Comparison of ENCODE assay signal across 8 mouse cellular contexts in genomic region chr3:95740406-95740805, GRCm38 (mm10). TPM values are rescaled to one million over a fixed set of nuclear protein-coding genes. Genes with fewer than 3 reads are reported as not detected.
DNase-seq lines count a peak whose midpoint lies in the region; ATAC-seq lines count a peak whose summit lies in the region.

No protein-coding gene starts in this region.

- H3K27ac ChIP-seq in kidney, embryonic 15.5 days, result peak overlapping the region; percentile 89
- no peak overlapping the region for H3K27ac ChIP-seq in midbrain, embryonic 15.5 days

- peaks cover 80% of the 10 kb centered on the region for H3K4me1 ChIP-seq in kidney, embryonic 15.5 days
- no peaks in the 10 kb centered on the region for H3K4me1 ChIP-seq in midbrain, embryonic 15.5 days

- no peaks in the 10 kb centered on the region for H3K9me3 ChIP-seq in kidney, embryonic 15.5 days (replicated peaks)
- no peaks in the 10 kb centered on the region for H3K9me3 ChIP-seq in midbrain, embryonic 15.5 days

- ATAC-seq in granulocyte monocyte progenitor cell, adult 5-6 weeks (replicated peaks; ENCODE audit: poor library complexity, severe bottlenecking), result peak; percentile 73
- peak; percentile 56 for ATAC-seq in kidney, embryonic 15.5 days (replicated peaks; ENCODE audit: low FRiP score)
- ATAC-seq in midbrain, embryonic 15.5 days (replicated peaks), result no peak

- DNase-seq in layer of hippocampus, adult 9-11 months, result peak; percentile 51
- no peak for DNase-seq in layer of hippocampus, postnatal 10 days (ENCODE audit: low spot score in 2 of 2)
- DNase-seq in lung, postnatal 36 days, result peak; percentile 78
- no peak for DNase-seq in cerebellum, adult 11-12 months
- DNase-seq in frontal cortex, adult 2 months (ENCODE audit: extremely low spot score in 1 of 2, low spot score in 1 of 2), result no peak

- 0 out of 2 replicates have a peak overlapping the region, but pooled peaks have one; percentile 10 for H3K9ac ChIP-seq in kidney, embryonic 15.5 days
- H3K9ac ChIP-seq in midbrain, embryonic 15.5 days, result no peak overlapping the region

- no peaks in the 10 kb centered on the region for H3K27me3 ChIP-seq in kidney, embryonic 15.5 days
- no peaks in the 10 kb centered on the region for H3K27me3 ChIP-seq in midbrain, embryonic 15.5 days (replicated peaks)

- H3K4me2 ChIP-seq in kidney, embryonic 15.5 days, result peak overlapping the region; percentile 28; the same call in 1 of the 2 replicates
- H3K4me2 ChIP-seq in midbrain, embryonic 15.5 days, result no peak overlapping the region

- WGBS in kidney, embryonic 15.5 days, result 43% methylated on average over 8 of the region's 8 CpGs
- 78% methylated on average over 8 of the region's 8 CpGs for WGBS in midbrain, embryonic 15.5 days

- H3K36me3 ChIP-seq in kidney, embryonic 15.5 days, result peaks cover 73% of the 10 kb centered on the region
- H3K36me3 ChIP-seq in midbrain, embryonic 15.5 days (replicated peaks), result peaks cover 40% of the 10 kb centered on the region

- no peak overlapping the region for H3K4me3 ChIP-seq in kidney, embryonic 15.5 days (replicated peaks)
- H3K4me3 ChIP-seq in midbrain, embryonic 15.5 days, result no peak overlapping the region

RNA-seq across cellular contexts. Expression of gene Ecm1, which starts 1.0 kb away (rescaled TPM):
- 10 to 100 TPM in 1 of 2 experiments, 1 to 10 TPM in 1; 9.6 to 11.9 TPM for total RNA-seq in layer of hippocampus, postnatal 10 days (2021)
- total RNA-seq in granulocyte monocyte progenitor cell, adult 5-6 weeks (2014; fragmentation: Nextera tagmentation), result 5.6 and 10.4 TPM in 2 replicates
- total RNA-seq in granulocyte monocyte progenitor cell, adult 5-6 weeks (2017), result 0.30 TPM in 1 of 2 replicates, not detected in the other
- 177 and 231 TPM in 2 replicates for polyA plus RNA-seq in kidney, embryonic 15.5 days (2015; fragmentation: Nextera tagmentation; extraction: Ambion mirVana)
- polyA plus RNA-seq in midbrain, embryonic 15.5 days (2015; fragmentation: Nextera tagmentation; extraction: Ambion mirVana), result 11.3 and 12.3 TPM in 2 replicates
- 19.9 and 23.0 TPM in 2 replicates for polyA plus RNA-seq in frontal cortex, adult 2 months (2012; rRNA removed)

RNA-seq across cellular contexts. Expression of gene Tars2, which starts 19.6 kb away (rescaled TPM):
- 10 to 100 TPM; 38.0 to 39.8 TPM for total RNA-seq in layer of hippocampus, postnatal 10 days (2021)
- total RNA-seq in granulocyte monocyte progenitor cell, adult 5-6 weeks (2014; fragmentation: Nextera tagmentation), result 63.0 and 69.1 TPM in 2 replicates
- total RNA-seq in granulocyte monocyte progenitor cell, adult 5-6 weeks (2017), result 47.6 and 53.2 TPM in 2 replicates
- 47.3 and 58.4 TPM in 2 replicates for polyA plus RNA-seq in kidney, embryonic 15.5 days (2015; fragmentation: Nextera tagmentation; extraction: Ambion mirVana)
- 49.2 and 51.1 TPM in 2 replicates for polyA plus RNA-seq in midbrain, embryonic 15.5 days (2015; fragmentation: Nextera tagmentation; extraction: Ambion mirVana)
- 37.5 and 38.4 TPM in 2 replicates for polyA plus RNA-seq in frontal cortex, adult 2 months (2012; rRNA removed)

RNA-seq across cellular contexts. Expression of gene Adamtsl4, which starts 52.7 kb away (rescaled TPM):
- total RNA-seq in layer of hippocampus, postnatal 10 days (2021), result under 1 TPM; 0.69 to 0.94 TPM
- 0.23 and 1.4 TPM in 2 replicates for total RNA-seq in granulocyte monocyte progenitor cell, adult 5-6 weeks (2014; fragmentation: Nextera tagmentation)
- 0.17 TPM in 1 of 2 replicates, not detected in the other for total RNA-seq in granulocyte monocyte progenitor cell, adult 5-6 weeks (2017)
- polyA plus RNA-seq in kidney, embryonic 15.5 days (2015; fragmentation: Nextera tagmentation; extraction: Ambion mirVana), result 4.0 and 6.3 TPM in 2 replicates
- polyA plus RNA-seq in midbrain, embryonic 15.5 days (2015; fragmentation: Nextera tagmentation; extraction: Ambion mirVana), result 1.0 TPM in 2 replicates
- polyA plus RNA-seq in frontal cortex, adult 2 months (2012; rRNA removed), result 3.5 and 4.1 TPM in 2 replicates

Comparison
In these comparisons a context has a peak if more than half of its experiments do, and no peak if none do; other contexts are left out.
1. DNase-seq: peak in layer of hippocampus, adult 9-11 months (single experiment) and lung, postnatal 36 days (single experiment); none in layer of hippocampus, postnatal 10 days (0 of 2), cerebellum, adult 11-12 months (single experiment) and frontal cortex, adult 2 months (0 of 2).